Mouse (Mus musculus) CD4-positive, CD25-positive, alpha-beta regulatory T cell, adult 2 months (primary cell): Measurements from ENCODE around the gene Ank.

ENCODE experiments used
- DNase-seq: peaks from one replicate; pipeline ENCODE4 v3.0.0-alpha.2; 2012; ENCODE audit warnings: low read depth, low spot score

Gene Ank

GRCm38 (mm10) chr15:27536771-27537170, 70.3 kb downstream of the Ank start:
- DNase-seq, result no peak

GRCm38 (mm10) chr15:27537519-27538223, 71.2 kb downstream of the Ank start:
- no peak for DNase-seq

- DNase-seq, result no peak
Measured at GRCm38 (mm10) chr15:27539745-27540144, 73.3 kb downstream of the Ank start.

- no peak for DNase-seq
Measured at GRCm38 (mm10) chr15:27545203-27545602, 78.7 kb downstream of the Ank start.

GRCm38 (mm10) chr15:27548110-27548509, 81.6 kb downstream of the Ank start:
- DNase-seq, result no peak

- no peak for DNase-seq
Measured at GRCm38 (mm10) chr15:27549071-27549470, 82.6 kb downstream of the Ank start.

GRCm38 (mm10) chr15:27549878-27550277, 83.4 kb downstream of the Ank start:
- DNase-seq, result no peak

GRCm38 (mm10) chr15:27550358-27550992, 84.0 kb downstream of the Ank start:
- DNase-seq, result no peak

GRCm38 (mm10) chr15:27551117-27552114, 84.9 kb downstream of the Ank start:
- DNase-seq, result no peak

- no peak for DNase-seq
Measured at GRCm38 (mm10) chr15:27552129-27552700, 85.7 kb downstream of the Ank start.

GRCm38 (mm10) chr15:27553554-27553953, 87.1 kb downstream of the Ank start:
- no peak for DNase-seq

- no peak for DNase-seq
Measured at GRCm38 (mm10) chr15:27558456-27559147, 92.1 kb downstream of the Ank start.

GRCm38 (mm10) chr15:27560315-27560714, 93.8 kb downstream of the Ank start:
- DNase-seq, result no peak

- peak; percentile 15 for DNase-seq
Measured at GRCm38 (mm10) chr15:27564106-27565100, 97.9 kb downstream of the Ank start.

GRCm38 (mm10) chr15:27565626-27566185, 99.2 kb downstream of the Ank start:
- DNase-seq, result no peak

GRCm38 (mm10) chr15:27567356-27567755, 100.9 kb downstream of the Ank start:
- no peak for DNase-seq

- no peak for DNase-seq
Measured at GRCm38 (mm10) chr15:27568371-27568770, 101.9 kb downstream of the Ank start.

GRCm38 (mm10) chr15:27569924-27570323, 103.4 kb downstream of the Ank start:
- DNase-seq, result no peak

- no peak for DNase-seq
Measured at GRCm38 (mm10) chr15:27570385-27570784, 103.9 kb downstream of the Ank start.

GRCm38 (mm10) chr15:27571179-27571578, 104.7 kb downstream of the Ank start:
- DNase-seq, result no peak
